Mouse (Mus musculus) olfactory bulb, adult 2 months (tissue): Measurements from ENCODE around the gene Twistnb.

Source experiments
- CTCF ChIP-seq: fragments of 200-500 bp; IDR thresholded peaks from 2 replicates; pipeline ENCODE4 v1.5.1; 2012; ENCODE audit warnings: low read depth, mild to moderate bottlenecking, low read length, moderate library complexity; ENCODE audit not compliant: insufficient read depth
- POLR2A ChIP-seq: fragments of 200-500 bp; IDR thresholded peaks from 2 replicates; pipeline ENCODE4 v1.6.1; 2012; ENCODE audit warnings: mild to moderate bottlenecking, low read depth, low read length, moderate library complexity; ENCODE audit not compliant: insufficient read depth

- TF ChIP-seq CTCF (no peak), POLR2A (no peak)
These were observed 2.1 kb upstream of the Twistnb start for GRCm38 (mm10) chr12:33427293-33427692.
